Mouse (Mus musculus) limb, embryonic 12.5 days (tissue): ENCODE results near the gene Ift122. TPM values are rescaled to one million over a fixed set of nuclear protein-coding genes. Genes with fewer than 3 reads are reported as not detected.

Experiments used
- ATAC-seq: fragments of 200-750 bp; cut with Nextera tagmentation; 2 replicates; pipeline ENCODE4 v1.8.0; 2017; ENCODE audit warnings: low read depth, moderate TSS enrichment; ENCODE audit not compliant: insufficient number of reproducible peaks, insufficient read depth, low FRiP score, low TSS enrichment
- H3K27ac ChIP-seq: fragments of 300-500 bp; sonication (generic); 2 replicates; pipeline ENCODE4 v1.5.1; 2016; ENCODE audit warnings: mild to moderate bottlenecking, moderate library complexity
- H3K27me3 ChIP-seq: fragments of 300-500 bp; sonication (generic); 2 replicates; pipeline ENCODE4 v1.6.1; 2016; ENCODE audit warnings: mild to moderate bottlenecking, moderate library complexity
- H3K36me3 ChIP-seq: fragments of 300-500 bp; sonication (generic); 2 replicates; pipeline ENCODE4 v1.6.1; 2016; ENCODE audit warnings: mild to moderate bottlenecking, moderate library complexity
- H3K4me1 ChIP-seq: fragments of 300-500 bp; sonication (generic); replicated peaks from 2 replicates; pipeline ENCODE4 v1.6.1; 2016
- H3K4me2 ChIP-seq: fragments of 300-500 bp; sonication (generic); 2 replicates; pipeline ENCODE4 v1.6.1; 2016; ENCODE audit warnings: mild to moderate bottlenecking, moderate library complexity
- H3K4me3 ChIP-seq: fragments of 300-500 bp; sonication (generic); replicated peaks from 2 replicates; pipeline ENCODE4 v1.5.1; 2016; ENCODE audit warnings: mild to moderate bottlenecking
- H3K9ac ChIP-seq: fragments of 300-500 bp; sonication (generic); replicated peaks from 2 replicates; pipeline ENCODE4 v1.6.1; 2016; ENCODE audit warnings: mild to moderate bottlenecking, moderate library complexity
- H3K9me3 ChIP-seq: fragments of 300-500 bp; sonication (generic); 2 replicates; pipeline ENCODE4 v1.6.1; 2016; ENCODE audit warnings: mild to moderate bottlenecking, moderate library complexity
- WGBS: fragments of 180-500 bp; shearing (Covaris S2); methylation state at CpG from one replicate; pipeline ENCODE4 v1.1.7; 2016; 5-methylcytosine and 5-hydroxymethylcytosine counted together
- polyA plus RNA-seq: library from polyadenylated mRNA; unstranded; fragments of >200 nt; fragmentation: Nextera tagmentation; extraction: Ambion mirVana; gene quantifications from 2 replicates; pipeline ENCODE4 v1.2.1, GENCODE M21; 2016

Gene Ift122
- polyA plus RNA-seq, 1 experiment from 2014 or later, result 32.1 TPM

- Histone ChIP-seq H3K9ac (no peak overlapping the region), H3K9me3 (peaks cover under 1% of the 10 kb centered on the region; the same call in 1 of the 2 replicates), H3K4me3 (no peak overlapping the region), H3K4me1 (peaks cover 4% of the 10 kb centered on the region; the same call in 1 of the 2 replicates), H3K4me2 (no peak overlapping the region), H3K36me3 (no peaks in the 10 kb centered on the region), H3K27me3 (0 out of 2 replicates have a peak, but pooled peaks cover under 1% of the 10 kb centered on the region), H3K27ac (no peak overlapping the region)
- WGBS, result 77% methylated on average over 6 of the region's 6 CpGs
- ATAC-seq, result no peak
These were observed 93.1 kb downstream of the Ift122 start for GRCm38 (mm10) chr6:115946389-115946788.

- H3K9me3 ChIP-seq, result peaks cover 5% of the 10 kb centered on the region; the same call in 1 of the 2 replicates
- H3K36me3 ChIP-seq, result no peaks in the 10 kb centered on the region
- H3K4me2 ChIP-seq, result no peak overlapping the region
- H3K4me1 ChIP-seq, result peaks cover 36% of the 10 kb centered on the region
- no peak overlapping the region for H3K4me3 ChIP-seq
- H3K27me3 ChIP-seq, result no peaks in the 10 kb centered on the region; the same call in 1 of the 2 replicates
- 85% methylated on average over 9 of the region's 9 CpGs for WGBS
- H3K9ac ChIP-seq, result no peak overlapping the region
- no peak for ATAC-seq
- no peak overlapping the region for H3K27ac ChIP-seq
These were observed 101.3 kb downstream of the Ift122 start for GRCm38 (mm10) chr6:115954506-115955074.

- H3K4me2 ChIP-seq, result no peak overlapping the region
- WGBS, result 89% methylated on average over 4 of the region's 4 CpGs
- peaks cover 36% of the 10 kb centered on the region for H3K4me1 ChIP-seq
- no peak overlapping the region for H3K4me3 ChIP-seq
- ATAC-seq, result no peak
- H3K36me3 ChIP-seq, result no peaks in the 10 kb centered on the region
- H3K9ac ChIP-seq, result no peak overlapping the region
- no peaks in the 10 kb centered on the region; the same call in 1 of the 2 replicates for H3K27me3 ChIP-seq
- H3K9me3 ChIP-seq, result peaks cover 5% of the 10 kb centered on the region; the same call in 1 of the 2 replicates
- no peak overlapping the region for H3K27ac ChIP-seq
These were observed 101.9 kb downstream of the Ift122 start for GRCm38 (mm10) chr6:115955169-115955568.

GRCm38 (mm10) chr6:115955664-115956063 lies 102.4 kb downstream of the Ift122 start:
- no peak for ATAC-seq
- no peak overlapping the region for H3K4me2 ChIP-seq
- no peak overlapping the region for H3K4me3 ChIP-seq
- peaks cover 5% of the 10 kb centered on the region; the same call in 1 of the 2 replicates for H3K9me3 ChIP-seq
- H3K27ac ChIP-seq, result no peak overlapping the region
- H3K27me3 ChIP-seq, result no peaks in the 10 kb centered on the region; the same call in 1 of the 2 replicates
- H3K9ac ChIP-seq, result no peak overlapping the region
- H3K4me1 ChIP-seq, result peaks cover 36% of the 10 kb centered on the region
- H3K36me3 ChIP-seq, result no peaks in the 10 kb centered on the region
- WGBS, result 68% methylated on average over 11 of the region's 11 CpGs

GRCm38 (mm10) chr6:115956418-115956921 lies 103.2 kb downstream of the Ift122 start:
- Histone ChIP-seq H3K9me3 (peaks cover 3% of the 10 kb centered on the region; the same call in 1 of the 2 replicates), H3K4me1 (peaks cover 36% of the 10 kb centered on the region), H3K36me3 (no peaks in the 10 kb centered on the region), H3K4me2 (no peak overlapping the region), H3K9ac (no peak overlapping the region), H3K27me3 (no peaks in the 10 kb centered on the region; the same call in 1 of the 2 replicates), H3K4me3 (no peak overlapping the region), H3K27ac (no peak overlapping the region)
- no peak for ATAC-seq
- 79% methylated on average over 13 of the region's 13 CpGs for WGBS

- Histone ChIP-seq H3K4me1 (peaks cover 36% of the 10 kb centered on the region), H3K27ac (0 out of 2 replicates have a peak overlapping the region, but pooled peaks have one; percentile 4), H3K9me3 (no peaks in the 10 kb centered on the region), H3K9ac (no peak overlapping the region), H3K36me3 (no peaks in the 10 kb centered on the region), H3K4me2 (peak overlapping the region; percentile 15), H3K4me3 (no peak overlapping the region), H3K27me3 (no peaks in the 10 kb centered on the region; the same call in 1 of the 2 replicates)
- WGBS, result 30% methylated on average over 16 of the region's 16 CpGs
- no peak for ATAC-seq
These were observed 103.8 kb downstream of the Ift122 start for GRCm38 (mm10) chr6:115956922-115957601.

GRCm38 (mm10) chr6:115957681-115958080 lies 104.4 kb downstream of the Ift122 start:
- Histone ChIP-seq H3K9ac (no peak overlapping the region), H3K36me3 (no peaks in the 10 kb centered on the region), H3K27ac (0 out of 2 replicates have a peak overlapping the region, but pooled peaks have one; percentile 23), H3K9me3 (no peaks in the 10 kb centered on the region), H3K27me3 (peaks cover 4% of the 10 kb centered on the region), H3K4me2 (peak overlapping the region; percentile 15; the same call in 1 of the 2 replicates), H3K4me1 (peaks cover 36% of the 10 kb centered on the region), H3K4me3 (no peak overlapping the region)
- no peak for ATAC-seq
- WGBS, result 15% methylated on average over 6 of the region's 6 CpGs

GRCm38 (mm10) chr6:115958445-115958844 lies 105.2 kb downstream of the Ift122 start:
- ATAC-seq, result no peak
- H3K9ac ChIP-seq, result no peak overlapping the region
- H3K4me3 ChIP-seq, result no peak overlapping the region
- no peaks in the 10 kb centered on the region for H3K36me3 ChIP-seq
- no peaks in the 10 kb centered on the region for H3K9me3 ChIP-seq
- H3K27me3 ChIP-seq, result peaks cover 10% of the 10 kb centered on the region
- H3K4me1 ChIP-seq, result peaks cover 36% of the 10 kb centered on the region
- H3K27ac ChIP-seq, result no peak overlapping the region
- 90% methylated on average over 9 of the region's 9 CpGs for WGBS
- H3K4me2 ChIP-seq, result no peak overlapping the region

- H3K9me3 ChIP-seq, result no peaks in the 10 kb centered on the region
- H3K27me3 ChIP-seq, result peaks cover 17% of the 10 kb centered on the region
- no peak overlapping the region for H3K9ac ChIP-seq
- no peak overlapping the region for H3K4me2 ChIP-seq
- H3K27ac ChIP-seq, result no peak overlapping the region
- no peak overlapping the region for H3K4me3 ChIP-seq
- H3K36me3 ChIP-seq, result no peaks in the 10 kb centered on the region
- 74% methylated on average over 7 of the region's 7 CpGs for WGBS
- H3K4me1 ChIP-seq, result peaks cover 36% of the 10 kb centered on the region
- ATAC-seq, result no peak
These were observed 106.0 kb downstream of the Ift122 start for GRCm38 (mm10) chr6:115959151-115959691.

GRCm38 (mm10) chr6:115960322-115960721 lies 107.1 kb downstream of the Ift122 start:
- Histone ChIP-seq H3K4me1 (peaks cover 29% of the 10 kb centered on the region), H3K27me3 (peaks cover 17% of the 10 kb centered on the region), H3K4me2 (no peak overlapping the region), H3K4me3 (no peak overlapping the region), H3K27ac (no peak overlapping the region), H3K36me3 (no peaks in the 10 kb centered on the region), H3K9ac (no peak overlapping the region), H3K9me3 (no peaks in the 10 kb centered on the region)
- ATAC-seq, result no peak
- WGBS, result 96% methylated on average over 19 of the region's 19 CpGs

- no peak overlapping the region for H3K4me3 ChIP-seq
- H3K9me3 ChIP-seq, result no peaks in the 10 kb centered on the region
- H3K27me3 ChIP-seq, result peaks cover 17% of the 10 kb centered on the region
- H3K4me2 ChIP-seq, result no peak overlapping the region
- no peak for ATAC-seq
- H3K9ac ChIP-seq, result no peak overlapping the region
- H3K4me1 ChIP-seq, result peaks cover 21% of the 10 kb centered on the region
- 94% methylated on average over 3 of the region's 3 CpGs for WGBS
- H3K36me3 ChIP-seq, result peaks cover 5% of the 10 kb centered on the region; the same call in 1 of the 2 replicates
- H3K27ac ChIP-seq, result no peak overlapping the region
These were observed 108.5 kb downstream of the Ift122 start for GRCm38 (mm10) chr6:115961743-115962142.
